Mouse (Mus musculus): ENCODE measurements around the gene Rnpepl1.
"Not testable (repeated sequence)": the region's sequence is repeated elsewhere in the genome, so short reads cannot be mapped to it uniquely, and the experiment has no call there.

Gene Rnpepl1

GRCm38 (mm10) chr1:92937797-92938196 lies 27.2 kb downstream of the Rnpepl1 start:
- H3K4me3 ChIP-seq (replicated peaks; ENCODE audit: low read length), result no peak overlapping the region
- H3K27me3 ChIP-seq (ENCODE audit: insufficient read depth, low read length), result peaks cover 19% of the 10 kb centered on the region
- no peaks in the 10 kb centered on the region for H3K9me3 ChIP-seq (ENCODE audit: low read length)
- H3K36me3 ChIP-seq (ENCODE audit: insufficient read depth, low read length), result peaks cover 56% of the 10 kb centered on the region
- no peak for TF ChIP-seq POU5F1 (IDR thresholded peaks at IDR 0.05; ENCODE audit: borderline replicate concordance, low read length)
- no peak for TF ChIP-seq CTCF (conservative IDR thresholded peaks at IDR 0.05; ENCODE audit: low read length)
- TF ChIP-seq NANOG (IDR thresholded peaks at IDR 0.05; ENCODE audit: borderline replicate concordance, low read length), result no peak
- H3K4me1 ChIP-seq (replicated peaks; ENCODE audit: low read depth, low read length), result peaks cover 27% of the 10 kb centered on the region

GRCm38 (mm10) chr1:92939746-92940145 lies 29.2 kb downstream of the Rnpepl1 start:
- Histone ChIP-seq H3K4me1 (replicated peaks; ENCODE audit: low read depth, low read length) (peaks cover 16% of the 10 kb centered on the region), H3K9me3 (ENCODE audit: low read length) (no peaks in the 10 kb centered on the region), H3K27me3 (ENCODE audit: insufficient read depth, low read length) (peaks cover 7% of the 10 kb centered on the region; the same call in 1 of the 2 replicates), H3K36me3 (ENCODE audit: insufficient read depth, low read length) (peaks cover 75% of the 10 kb centered on the region), H3K4me3 (replicated peaks; ENCODE audit: low read length) (no peak overlapping the region)
- TF ChIP-seq NANOG (IDR thresholded peaks at IDR 0.05; ENCODE audit: borderline replicate concordance, low read length) (no peak), POU5F1 (IDR thresholded peaks at IDR 0.05; ENCODE audit: borderline replicate concordance, low read length) (no peak), CTCF (conservative IDR thresholded peaks at IDR 0.05; ENCODE audit: low read length) (no peak)

- TF ChIP-seq POU5F1 (IDR thresholded peaks at IDR 0.05; ENCODE audit: borderline replicate concordance, low read length) (no peak), CTCF (conservative IDR thresholded peaks at IDR 0.05; ENCODE audit: low read length) (no peak), NANOG (IDR thresholded peaks at IDR 0.05; ENCODE audit: borderline replicate concordance, low read length) (no peak)
- Histone ChIP-seq H3K4me3 (replicated peaks; ENCODE audit: low read length) (no peak overlapping the region), H3K4me1 (replicated peaks; ENCODE audit: low read depth, low read length) (peaks cover 15% of the 10 kb centered on the region), H3K36me3 (ENCODE audit: insufficient read depth, low read length) (peaks cover 97% of the 10 kb centered on the region), H3K9me3 (ENCODE audit: low read length) (no peaks in the 10 kb centered on the region), H3K27me3 (ENCODE audit: insufficient read depth, low read length) (no peaks in the 10 kb centered on the region)
Measured at GRCm38 (mm10) chr1:92943219-92943989, 32.8 kb downstream of the Rnpepl1 start.

GRCm38 (mm10) chr1:92947966-92948365 lies 37.4 kb downstream of the Rnpepl1 start:
- TF ChIP-seq CTCF (conservative IDR thresholded peaks at IDR 0.05; ENCODE audit: low read length) (no peak), POU5F1 (IDR thresholded peaks at IDR 0.05; ENCODE audit: borderline replicate concordance, low read length) (no peak), NANOG (IDR thresholded peaks at IDR 0.05; ENCODE audit: borderline replicate concordance, low read length) (no peak)
- Histone ChIP-seq H3K27me3 (ENCODE audit: insufficient read depth, low read length) (no peaks in the 10 kb centered on the region), H3K4me1 (replicated peaks; ENCODE audit: low read depth, low read length) (peaks cover 15% of the 10 kb centered on the region), H3K4me3 (replicated peaks; ENCODE audit: low read length) (no peak overlapping the region), H3K36me3 (ENCODE audit: insufficient read depth, low read length) (peaks cover 69% of the 10 kb centered on the region), H3K9me3 (ENCODE audit: low read length) (no peaks in the 10 kb centered on the region)

- Histone ChIP-seq H3K4me3 (replicated peaks; ENCODE audit: low read length) (no peak overlapping the region), H3K27me3 (ENCODE audit: insufficient read depth, low read length) (no peaks in the 10 kb centered on the region), H3K4me1 (replicated peaks; ENCODE audit: low read depth, low read length) (peaks cover 15% of the 10 kb centered on the region), H3K9me3 (ENCODE audit: low read length) (no peaks in the 10 kb centered on the region), H3K36me3 (ENCODE audit: insufficient read depth, low read length) (peaks cover 54% of the 10 kb centered on the region)
- TF ChIP-seq CTCF (conservative IDR thresholded peaks at IDR 0.05; ENCODE audit: low read length) (peak; percentile 61), POU5F1 (IDR thresholded peaks at IDR 0.05; ENCODE audit: borderline replicate concordance, low read length) (no peak)
Measured at GRCm38 (mm10) chr1:92949426-92949825, 38.8 kb downstream of the Rnpepl1 start.

GRCm38 (mm10) chr1:92950607-92951006 lies 40.0 kb downstream of the Rnpepl1 start, which contains the start of gene Gpr35:
Gene Gpr35 (plus strand): TSS chr1:92950865.
- H3K9me3 ChIP-seq (ENCODE audit: low read length), result no peaks in the 10 kb centered on the region
- H3K4me3 ChIP-seq (replicated peaks; ENCODE audit: low read length), result no peak within 1 kb of the TSS
- H3K27me3 ChIP-seq (ENCODE audit: insufficient read depth, low read length), result no peaks in the 10 kb centered on the region
- no peak for TF ChIP-seq CTCF (conservative IDR thresholded peaks at IDR 0.05; ENCODE audit: low read length)
- TF ChIP-seq POU5F1 (IDR thresholded peaks at IDR 0.05; ENCODE audit: borderline replicate concordance, low read length), result no peak
- TF ChIP-seq NANOG (IDR thresholded peaks at IDR 0.05; ENCODE audit: borderline replicate concordance, low read length), result no peak
- peaks cover 13% of the 10 kb centered on the region for H3K4me1 ChIP-seq (replicated peaks; ENCODE audit: low read depth, low read length)
- H3K36me3 ChIP-seq (ENCODE audit: insufficient read depth, low read length), result peaks cover 42% of the 10 kb centered on the region

GRCm38 (mm10) chr1:92953641-92954040 lies 43.1 kb downstream of the Rnpepl1 start:
- peaks cover 12% of the 10 kb centered on the region for H3K36me3 ChIP-seq (ENCODE audit: insufficient read depth, low read length)
- no peak overlapping the region for H3K4me3 ChIP-seq (replicated peaks; ENCODE audit: low read length)
- TF ChIP-seq NANOG (IDR thresholded peaks at IDR 0.05; ENCODE audit: borderline replicate concordance, low read length) (no peak), CTCF (conservative IDR thresholded peaks at IDR 0.05; ENCODE audit: low read length) (no peak), POU5F1 (IDR thresholded peaks at IDR 0.05; ENCODE audit: borderline replicate concordance, low read length) (no peak)
- H3K9me3 ChIP-seq (ENCODE audit: low read length), result no peaks in the 10 kb centered on the region
- H3K27me3 ChIP-seq (ENCODE audit: insufficient read depth, low read length), result peaks cover 2% of the 10 kb centered on the region; the same call in 1 of the 2 replicates
- no peaks in the 10 kb centered on the region; the same call in 1 of the 2 replicates for H3K4me1 ChIP-seq (replicated peaks; ENCODE audit: low read depth, low read length)

- not testable (repeated sequence) for H3K4me1 ChIP-seq (replicated peaks; ENCODE audit: low read depth, low read length); H3K9me3 ChIP-seq (ENCODE audit: low read length); H3K27me3 ChIP-seq (ENCODE audit: insufficient read depth, low read length); H3K36me3 ChIP-seq (ENCODE audit: insufficient read depth, low read length)
- peak; percentile 36 for TF ChIP-seq CTCF (conservative IDR thresholded peaks at IDR 0.05; ENCODE audit: low read length)
- 0 out of 2 replicates have a peak overlapping the region, but pooled peaks have one; percentile 13 for H3K4me3 ChIP-seq (replicated peaks; ENCODE audit: low read length)
Measured at GRCm38 (mm10) chr1:92956571-92957335, 46.2 kb downstream of the Rnpepl1 start.
